Comparison of ENCODE assay signal across 24 mouse cellular contexts in genomic region chr15:101988714-101989113, GRCm38 (mm10). TPM values are rescaled to one million over a fixed set of nuclear protein-coding genes. Genes with fewer than 3 reads are reported as not detected.
DNase-seq lines count a peak whose midpoint lies in the region; ATAC-seq and TF ChIP-seq lines count a peak whose summit lies in the region.
"Had no signal": no experiment of that assay in that cellular context is flagged by ENCODE, and none has a peak within 500 bp of the region (broad histone marks: within the 10 kb centered on the region; RNA-seq: fewer than 3 reads in every experiment).

No protein-coding gene starts in this region.

- H3K27me3 ChIP-seq in heart, embryonic 13.5 days (replicated peaks): no peaks in the 10 kb centered on the region
- no peaks in the 10 kb centered on the region for H3K27me3 ChIP-seq in lung, postnatal 0 days (replicated peaks; ENCODE audit: insufficient read depth, low read length)
- no peaks in the 10 kb centered on the region for H3K27me3 ChIP-seq in MEL (ENCODE audit: control insufficient read depth in 1 of 2, insufficient read depth in 2 of 2, low read length in 2 of 2)
- H3K27me3 ChIP-seq in stomach, postnatal 0 days (ENCODE audit: control insufficient read depth, insufficient read depth, low read length): no peaks in the 10 kb centered on the region
- H3K27me3 ChIP-seq: liver, embryonic 12.5 days; lung, embryonic 15.5 days had no signal

- H3K4me1 ChIP-seq in heart, embryonic 13.5 days: 0 out of 2 replicates have a peak, but pooled peaks cover 7% of the 10 kb centered on the region
- peaks cover 3% of the 10 kb centered on the region; the same call in 1 of the 2 replicates for H3K4me1 ChIP-seq in lung, postnatal 0 days (ENCODE audit: insufficient read depth, low read depth, low read length)
- H3K4me1 ChIP-seq in MEL (ENCODE audit: control insufficient read depth in 1 of 2, insufficient read depth in 2 of 2, low read length in 2 of 2): peaks cover 3 to 35% of the 10 kb centered on the region in 2 experiments; a peak in 3 of 4 replicates
- H3K4me1 ChIP-seq in stomach, postnatal 0 days (replicated peaks; ENCODE audit: control insufficient read depth, insufficient read depth): no peaks in the 10 kb centered on the region

- H3K4me3 ChIP-seq in heart, embryonic 13.5 days: no peak overlapping the region
- no peak overlapping the region for H3K4me3 ChIP-seq in lung, postnatal 0 days (ENCODE audit: low read depth, low read length)
- H3K4me3 ChIP-seq in MEL (ENCODE audit: control insufficient read depth in 1 of 2, insufficient read depth in 1 of 2, low read depth in 2 of 2, low read length in 2 of 2): no peak overlapping the region
- H3K4me3 ChIP-seq in stomach, postnatal 0 days (ENCODE audit: low read depth, low read length): no peak overlapping the region
- H3K4me3 ChIP-seq: forebrain, embryonic 10.5 days; gastrocnemius, adult 2 months; hindbrain, embryonic 13.5 days; liver, embryonic 12.5 days; lung, embryonic 15.5 days had no signal

- H3K27ac ChIP-seq in heart, embryonic 13.5 days (replicated peaks): no peak overlapping the region
- no peak overlapping the region for H3K27ac ChIP-seq in lung, postnatal 0 days (ENCODE audit: low read length)
- H3K27ac ChIP-seq in MEL (ENCODE audit: control insufficient read depth, low read depth, low read length): no peak overlapping the region
- no peak overlapping the region for H3K27ac ChIP-seq in stomach, postnatal 0 days (replicated peaks)
- H3K27ac ChIP-seq: forebrain, embryonic 10.5 days; gastrocnemius, adult 2 months; hindbrain, embryonic 13.5 days; liver, embryonic 12.5 days; lung, embryonic 15.5 days had no signal

- no peak overlapping the region for H3K4me2 ChIP-seq in heart, embryonic 13.5 days
- H3K4me2 ChIP-seq in lung, postnatal 0 days (replicated peaks; ENCODE audit: low read depth, low read length): no peak overlapping the region
- no peak overlapping the region for H3K4me2 ChIP-seq in stomach, postnatal 0 days (replicated peaks; ENCODE audit: low read depth)
- H3K4me2 ChIP-seq: hindbrain, embryonic 13.5 days; liver, embryonic 12.5 days; lung, embryonic 15.5 days; midbrain, embryonic 11.5 days had no signal

- H3K36me3 ChIP-seq in heart, embryonic 13.5 days: no peaks in the 10 kb centered on the region
- no peaks in the 10 kb centered on the region for H3K36me3 ChIP-seq in lung, postnatal 0 days (ENCODE audit: insufficient read depth, low read length)
- peaks cover 0 to 17% of the 10 kb centered on the region in 2 experiments; a peak in 2 of 4 replicates for H3K36me3 ChIP-seq in MEL (ENCODE audit: control insufficient read depth in 1 of 2, insufficient read depth in 2 of 2, low read length in 2 of 2)
- no peaks in the 10 kb centered on the region for H3K36me3 ChIP-seq in stomach, postnatal 0 days (ENCODE audit: control insufficient read depth, insufficient read depth, low read length)
- H3K36me3 ChIP-seq: forebrain, embryonic 10.5 days; hindbrain, embryonic 13.5 days; liver, embryonic 12.5 days; lung, embryonic 15.5 days had no signal

- no peak for TF ChIP-seq RAD21 in MEL (IDR thresholded peaks at IDR 0.05; ENCODE audit: low read depth, low read length)

- no peaks in the 10 kb centered on the region for H3K79me2 ChIP-seq in MEL (ENCODE audit: control insufficient read depth, insufficient read depth, low read length, poor library complexity)

- 62% methylated on average over 8 of the region's 8 CpGs for WGBS in heart, embryonic 13.5 days
- WGBS in lung, postnatal 0 days: 59% methylated on average over 8 of the region's 8 CpGs
- WGBS in stomach, postnatal 0 days: 63% methylated on average over 8 of the region's 8 CpGs

- TF ChIP-seq EP300 in lung, postnatal 0 days (IDR thresholded peaks at IDR 0.05): no peak
- no peak for TF ChIP-seq EP300 in MEL (IDR thresholded peaks at IDR 0.05; ENCODE audit: low read depth in 1 of 2, low read length in 2 of 2)
- no peak for TF ChIP-seq EP300 in stomach, postnatal 0 days (optimal IDR thresholded peaks at IDR 0.05)

- H3K9ac ChIP-seq in heart, embryonic 13.5 days: peak overlapping the region; percentile 20; the same call in 1 of the 2 replicates
- H3K9ac ChIP-seq in lung, postnatal 0 days (replicated peaks; ENCODE audit: low read depth): no peak overlapping the region
- no peak overlapping the region for H3K9ac ChIP-seq in MEL (ENCODE audit: control insufficient read depth, low read depth, low read length, poor library complexity, severe bottlenecking)
- H3K9ac ChIP-seq in stomach, postnatal 0 days (ENCODE audit: low read length): no peak overlapping the region
- H3K9ac ChIP-seq: hindbrain, embryonic 13.5 days; liver, embryonic 12.5 days; lung, embryonic 15.5 days had no signal

- DNase-seq in heart, adult 18-20 months: no peak
- DNase-seq in lung, postnatal 0 days (ENCODE audit: low spot score): no peak
- no peak for DNase-seq in lung, postnatal 14 days
- DNase-seq in MEL (ENCODE audit: low read depth, low spot score): no peak
- DNase-seq in stomach, postnatal 0 days (ENCODE audit: low spot score): no peak
- no peak for DNase-seq in cerebellum, adult 18-20 months

- ATAC-seq in heart, embryonic 13.5 days (ENCODE audit: extremely low read depth, insufficient number of reproducible peaks, low FRiP score, low TSS enrichment): no peak
- ATAC-seq in lung, postnatal 0 days: no peak
- no peak for ATAC-seq in stomach, postnatal 0 days (ENCODE audit: low FRiP score, low TSS enrichment)
- ATAC-seq: liver, embryonic 12.5 days had no signal

- no peaks in the 10 kb centered on the region for H3K9me3 ChIP-seq in heart, embryonic 13.5 days
- H3K9me3 ChIP-seq in lung, postnatal 0 days (ENCODE audit: low read length): no peaks in the 10 kb centered on the region
- no peaks in the 10 kb centered on the region for H3K9me3 ChIP-seq in MEL (replicated peaks; ENCODE audit: insufficient read depth, low read length)
- no peaks in the 10 kb centered on the region for H3K9me3 ChIP-seq in stomach, postnatal 0 days (ENCODE audit: control insufficient read depth, low read length)
- H3K9me3 ChIP-seq: forebrain, embryonic 10.5 days; hindbrain, embryonic 13.5 days; liver, embryonic 12.5 days; lung, embryonic 15.5 days had no signal

- TF ChIP-seq POLR2A in MEL (IDR thresholded peaks at IDR 0.05; ENCODE audit: control insufficient read depth in 1 of 2, insufficient read depth in 1 of 2, low read depth in 1 of 2, low read length in 2 of 2, poor library complexity in 1 of 2): no peak

- TF ChIP-seq CTCF in lung, postnatal 0 days (IDR thresholded peaks at IDR 0.05): peak; percentile 47
- peak; percentile 46 to 59 (median 57) for TF ChIP-seq CTCF in MEL (IDR thresholded peaks at IDR 0.05 in 2 of 3, conservative IDR thresholded peaks at IDR 0.05 in 1 of 3; ENCODE audit: control insufficient read depth in 1 of 3, insufficient read depth in 1 of 3, low read depth in 2 of 3, low read length in 3 of 3, poor library complexity in 1 of 3, severe bottlenecking in 1 of 3)
- TF ChIP-seq CTCF in stomach, postnatal 0 days (IDR thresholded peaks at IDR 0.05; ENCODE audit: low read depth): peak; percentile 47

TF ChIP-seq in MEL, 35 proteins besides CTCF, POLR2A, EP300 and RAD21:
- TF ChIP-seq SMC3 (IDR thresholded peaks at IDR 0.05; ENCODE audit: low read depth, low read length) (peak; percentile 19; the same call in 1 of the 2 replicates), ZC3H11A (IDR thresholded peaks at IDR 0.05; ENCODE audit: low read depth, low read length) (0 out of 2 replicates have a peak, but pooled peaks have one; percentile 8), HCFC1 (IDR thresholded peaks at IDR 0.05; ENCODE audit: low read depth, low read length) (no peak)

RNA-seq across cellular contexts. Expression of gene Krt8, which starts 15.6 kb away (rescaled TPM):
- 21.7 and 24.9 TPM in 2 replicates for polyA plus RNA-seq in heart, embryonic 13.5 days (2015; fragmentation: Nextera tagmentation; extraction: Ambion mirVana)
- total RNA-seq in heart, adult 18-20 months (2021): 1 to 10 TPM; 1.5 to 3.0 TPM
- polyA plus RNA-seq in lung, postnatal 0 days (2015; fragmentation: Nextera tagmentation; extraction: Ambion mirVana): 353 and 389 TPM in 2 replicates
- 0.69 and 0.75 TPM in 2 replicates for total RNA-seq in MEL (2012; rRNA removed)
- polyA plus RNA-seq in MEL (2012; ENCODE audit: insufficient read depth in 1 of 2, insufficient read length in 2 of 2, low read depth in 1 of 2, low replicate concordance in 2 of 2, missing spikeins in 1 of 2): under 1 TPM in 1 of 2 experiments, not detected in 1; 0.93 TPM
- 1,902 and 1,960 TPM in 2 replicates for polyA plus RNA-seq in stomach, postnatal 0 days (2015; fragmentation: Nextera tagmentation; extraction: Ambion mirVana)
- total RNA-seq: gastrocnemius, adult 2 months; left cerebral cortex, postnatal 10 days; neutrophil, adult 5-6 weeks had no signal

RNA-seq across cellular contexts. Expression of gene Krt78, which starts 34.6 kb away (rescaled TPM):
- polyA plus RNA-seq in heart, embryonic 13.5 days (2015; fragmentation: Nextera tagmentation; extraction: Ambion mirVana): not detected in 2 replicates
- total RNA-seq in heart, adult 18-20 months (2021): under 1 TPM in 1 of 2 experiments, not detected in 1; 0.07 TPM
- polyA plus RNA-seq in lung, postnatal 0 days (2015; fragmentation: Nextera tagmentation; extraction: Ambion mirVana): 0.08 and 0.20 TPM in 2 replicates
- total RNA-seq in MEL (2012; rRNA removed): 0.08 and 0.13 TPM in 2 replicates
- under 1 TPM in 1 of 2 experiments, not detected in 1; 0.17 TPM for polyA plus RNA-seq in MEL (2012; ENCODE audit: insufficient read depth in 1 of 2, insufficient read length in 2 of 2, low read depth in 1 of 2, low replicate concordance in 2 of 2, missing spikeins in 1 of 2)
- 49.3 and 73.4 TPM in 2 replicates for polyA plus RNA-seq in stomach, postnatal 0 days (2015; fragmentation: Nextera tagmentation; extraction: Ambion mirVana)
- total RNA-seq: adrenal gland, postnatal 25 days; gastrocnemius, adult 2 months; gastrocnemius, postnatal 4 days; heart, postnatal 10 days; layer of hippocampus, adult 8-10 months; layer of hippocampus, postnatal 36 days; monocyte, adult 5-6 weeks; neutrophil, adult 5-6 weeks had no signal
- polyA plus RNA-seq: cortical plate, adult 2 months; forebrain, embryonic 10.5 days; hindbrain, embryonic 13.5 days; limb, embryonic 11.5 days; liver, embryonic 12.5 days; midbrain, embryonic 11.5 days had no signal

RNA-seq across cellular contexts. Expression of gene Krt18, which starts 39.3 kb away (rescaled TPM):
- 34.6 and 36.0 TPM in 2 replicates for polyA plus RNA-seq in heart, embryonic 13.5 days (2015; fragmentation: Nextera tagmentation; extraction: Ambion mirVana)
- total RNA-seq in heart, adult 18-20 months (2021): 1 to 10 TPM; 2.8 to 3.7 TPM
- polyA plus RNA-seq in lung, postnatal 0 days (2015; fragmentation: Nextera tagmentation; extraction: Ambion mirVana): 235 and 248 TPM in 2 replicates
- 0.08 TPM in 1 of 2 replicates, not detected in the other for total RNA-seq in MEL (2012; rRNA removed)
- not detected for polyA plus RNA-seq in MEL (2012; ENCODE audit: insufficient read depth in 1 of 2, insufficient read length in 2 of 2, low read depth in 1 of 2, low replicate concordance in 2 of 2, missing spikeins in 1 of 2)
- 715 and 753 TPM in 2 replicates for polyA plus RNA-seq in stomach, postnatal 0 days (2015; fragmentation: Nextera tagmentation; extraction: Ambion mirVana)

RNA-seq across cellular contexts. Expression of gene Krt79, which starts 48.6 kb away (rescaled TPM):
- polyA plus RNA-seq in heart, embryonic 13.5 days (2015; fragmentation: Nextera tagmentation; extraction: Ambion mirVana): 0.45 and 0.56 TPM in 2 replicates
- total RNA-seq in heart, adult 18-20 months (2021): not detected
- 1.0 and 1.4 TPM in 2 replicates for polyA plus RNA-seq in lung, postnatal 0 days (2015; fragmentation: Nextera tagmentation; extraction: Ambion mirVana)
- total RNA-seq in MEL (2012; rRNA removed): not detected in 2 replicates
- not detected for polyA plus RNA-seq in MEL (2012; ENCODE audit: insufficient read depth in 1 of 2, insufficient read length in 2 of 2, low read depth in 1 of 2, low replicate concordance in 2 of 2, missing spikeins in 1 of 2)
- 12.2 and 14.3 TPM in 2 replicates for polyA plus RNA-seq in stomach, postnatal 0 days (2015; fragmentation: Nextera tagmentation; extraction: Ambion mirVana)
- total RNA-seq: gastrocnemius, adult 2 months; layer of hippocampus, postnatal 36 days; left cerebral cortex, postnatal 10 days; monocyte, adult 5-6 weeks; neutrophil, adult 5-6 weeks had no signal
- polyA plus RNA-seq: cortical plate, adult 2 months; embryonic facial prominence, embryonic 11.5 days; limb, embryonic 11.5 days; liver, embryonic 12.5 days had no signal

Comparison
In these comparisons a context has a peak if more than half of its experiments do, and no peak if none do; other contexts are left out.
1. RNA of gene Krt8, which starts 15.6 kb away (polyA plus RNA-seq): 1,902 to 1,960 TPM in stomach, postnatal 0 days and 353 to 389 TPM in lung, postnatal 0 days; 21.7 to 24.9 TPM in heart, embryonic 13.5 days and 0.93 TPM in MEL; every median in the first group is over 10 times any median in the second.
2. RNA of gene Krt78, which starts 34.6 kb away (polyA plus RNA-seq): 49.3 to 73.4 TPM in stomach, postnatal 0 days; 0.17 TPM in MEL, 0.08 to 0.20 TPM in lung, postnatal 0 days and not detected in heart, embryonic 13.5 days; every median in the first group is over 10 times any median in the second.
3. RNA of gene Krt18, which starts 39.3 kb away (polyA plus RNA-seq): 715 to 753 TPM in stomach, postnatal 0 days, 235 to 248 TPM in lung, postnatal 0 days and 34.6 to 36.0 TPM in heart, embryonic 13.5 days; not detected in MEL; every median in the first group is over 10 times any median in the second.
4. Peak in every context shown above with its lines, with median percentiles within 50 percentile points of each other: CTCF ChIP-seq.